Mouse (Mus musculus) testis, postnatal 10 days (tissue): ENCODE measurements at regions not wholly inside any gene's neighbourhood (a gene's known extent, or its start where the extent isn't known, plus 50 kb on each side); places are given as distances from the start of the nearest gene placed in this dataset.
"Not testable (repeated sequence)": the region's sequence is repeated elsewhere in the genome, so short reads cannot be mapped to it uniquely, and the experiment has no call there.

Experiments
- DNase-seq: peaks from one replicate; pipeline ENCODE4 v3.0.0; 2021; ENCODE audit warnings: low spot score

DNA sequence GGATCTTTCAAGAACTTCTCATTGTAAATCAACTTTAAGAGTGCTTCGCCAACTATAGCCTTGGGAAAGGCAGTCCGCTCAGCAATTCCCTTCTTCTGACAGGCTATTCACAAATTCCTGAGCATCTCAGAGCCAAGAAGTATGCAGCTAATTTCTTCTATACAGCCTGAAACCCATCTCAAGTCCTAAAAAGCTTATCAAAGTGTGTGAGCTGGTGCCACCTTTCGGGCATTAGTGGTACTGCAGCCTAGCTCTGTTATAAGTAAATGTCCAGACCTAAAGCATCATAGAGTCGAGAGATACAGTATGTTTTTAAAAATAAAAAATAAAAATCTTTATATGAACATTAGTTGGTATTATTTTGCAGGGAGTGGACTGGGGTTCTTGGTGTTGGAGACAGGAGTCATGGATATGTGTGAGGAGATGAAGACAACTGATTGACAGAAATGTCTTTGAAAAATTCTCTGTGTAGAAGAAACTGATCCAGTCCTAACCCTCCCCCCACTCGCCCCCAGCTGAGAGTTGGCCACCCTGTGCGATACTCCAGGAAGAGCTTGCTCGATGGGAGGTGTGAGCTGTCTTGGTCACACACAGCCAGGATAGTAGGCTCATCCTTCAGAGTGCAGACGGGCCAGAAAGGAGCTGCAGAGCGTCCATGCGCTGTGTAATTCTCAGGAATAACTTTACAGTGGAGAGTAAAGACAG lies 56.4 kb downstream of the Bod1 start:
- peak; percentile 82 for DNase-seq

DNA sequence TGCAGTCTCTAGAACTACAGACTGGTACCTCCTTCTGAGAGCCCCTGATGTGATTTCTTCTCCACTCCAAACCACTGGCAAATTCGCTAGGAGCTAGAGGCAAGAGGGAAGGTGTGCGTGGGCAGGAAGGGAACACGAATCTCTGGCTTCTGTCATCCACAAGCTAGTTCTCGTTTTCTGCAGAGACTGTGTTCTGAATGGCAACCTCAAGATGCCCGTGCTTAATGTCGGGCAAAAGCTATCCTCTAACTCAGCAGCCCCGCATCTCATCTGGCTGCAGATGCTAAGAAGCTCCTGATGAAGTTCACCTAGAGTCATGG lies 57.3 kb downstream of the Bod1 start:
- DNase-seq: no peak

DNA sequence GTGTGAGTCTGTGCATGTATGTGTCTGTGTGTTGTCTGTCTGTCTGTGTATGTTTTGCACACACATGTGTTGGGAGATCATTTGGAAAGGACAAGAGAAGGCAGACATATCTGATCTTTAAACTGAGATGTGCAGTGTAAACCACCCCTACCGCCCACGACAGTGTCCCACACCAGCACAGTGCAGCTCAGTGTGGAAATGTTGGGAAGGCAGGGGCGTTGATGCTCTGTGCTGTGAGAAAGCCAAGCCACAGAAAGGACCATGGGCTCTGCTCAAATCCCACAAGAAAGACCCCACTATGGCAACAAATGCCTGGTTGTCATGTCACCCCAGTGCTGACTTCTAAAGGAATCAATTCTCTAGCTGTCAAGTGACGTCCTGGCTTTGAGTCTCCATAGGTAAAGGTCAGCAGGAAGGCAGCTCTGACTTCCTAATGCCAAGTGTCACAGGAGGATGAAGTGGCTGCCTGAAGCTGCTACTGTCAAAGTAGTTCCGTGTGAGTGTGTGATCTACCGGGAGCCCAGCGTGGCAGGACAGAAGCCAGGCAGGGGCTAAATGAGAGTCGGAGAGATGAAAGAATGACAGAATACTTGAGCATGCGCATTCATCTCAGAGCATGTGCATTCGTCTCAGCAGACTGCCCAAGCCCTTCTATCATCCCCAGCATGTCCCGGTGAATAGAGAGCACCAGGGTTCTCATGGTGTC lies 57.8 kb downstream of the Bod1 start:
- no peak for DNase-seq

DNA sequence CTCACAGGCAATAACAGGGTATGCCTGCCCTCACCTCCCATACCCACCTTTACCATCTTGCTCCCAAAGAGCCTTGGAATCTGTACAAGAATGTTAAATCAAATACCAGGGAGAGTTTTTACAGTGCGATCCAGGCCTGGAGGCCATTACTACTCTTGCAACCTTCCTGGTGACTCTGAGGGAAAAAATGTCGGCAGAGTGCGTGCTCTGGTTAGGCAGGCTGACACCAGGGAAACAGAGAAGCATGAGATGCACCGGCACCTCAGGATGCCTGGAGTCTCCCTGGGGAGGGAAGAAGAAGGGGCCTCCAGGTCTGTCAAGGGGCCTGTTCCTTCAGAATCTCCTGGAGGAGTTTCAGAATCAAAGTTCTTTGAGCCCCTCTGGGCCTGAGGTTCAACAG lies 63.2 kb downstream of the Bod1 start:
- peak; percentile 31 for DNase-seq

DNA sequence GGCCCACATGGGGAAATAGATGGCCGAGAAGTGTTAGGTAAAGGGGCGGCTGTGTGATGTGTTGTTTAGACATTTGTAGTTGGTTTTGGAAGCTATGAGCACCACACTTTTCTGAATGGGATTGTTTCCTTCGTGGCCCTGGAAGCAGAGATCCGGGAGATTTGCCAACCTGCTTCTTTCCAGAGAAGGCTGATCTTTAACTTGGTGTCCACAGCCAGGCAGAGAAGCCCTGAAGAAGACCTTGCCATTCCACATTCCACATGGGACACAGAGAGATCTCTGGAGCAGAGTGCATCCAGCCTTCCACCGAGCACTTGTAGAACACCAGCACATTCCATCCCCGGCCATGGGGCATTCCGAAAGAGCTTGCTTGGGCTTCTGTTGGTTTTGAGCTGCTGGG lies 70.2 kb downstream of the Bod1 start:
- DNase-seq: peak; percentile 57

DNA sequence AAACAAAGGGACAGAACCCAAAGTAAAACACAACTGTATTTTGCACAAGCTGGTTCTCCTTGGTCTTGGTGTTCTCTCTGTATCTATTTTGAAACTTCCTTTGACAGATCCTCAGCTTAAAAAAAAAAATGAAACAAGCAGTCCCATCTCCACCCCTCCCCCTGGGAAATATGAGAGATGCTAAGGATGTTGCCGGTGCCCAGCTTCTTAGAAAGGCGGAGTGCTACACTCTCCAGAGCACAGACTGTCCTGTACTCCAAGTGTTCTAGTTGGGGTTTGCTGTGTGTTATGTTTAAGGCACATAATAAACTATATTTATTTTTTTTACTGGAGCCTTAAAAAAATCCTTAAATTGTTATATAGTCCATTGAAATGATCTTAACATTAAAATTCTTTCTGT lies 78.1 kb downstream of the Bod1 start:
- DNase-seq: no peak

DNA sequence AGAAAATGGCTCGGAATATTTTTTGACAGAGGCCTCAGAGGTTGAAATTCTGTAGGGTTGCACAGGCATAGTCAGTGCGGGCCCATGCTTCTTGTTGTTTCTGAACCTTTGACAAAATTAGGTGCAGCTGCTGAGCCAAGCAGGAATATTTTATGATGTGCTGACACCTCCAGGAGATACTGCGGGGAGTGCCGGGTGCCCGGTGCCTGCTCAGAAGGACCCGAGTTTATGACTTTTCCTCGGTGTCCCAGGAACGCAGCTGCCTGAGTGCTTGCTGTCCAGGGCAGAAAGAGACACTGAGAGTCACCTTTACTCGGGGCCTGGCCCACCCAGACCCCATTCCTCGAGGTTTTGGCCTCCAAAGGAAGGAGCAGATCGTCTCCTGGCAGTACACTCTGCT lies 79.6 kb downstream of the Bod1 start:
- no peak for DNase-seq

DNA sequence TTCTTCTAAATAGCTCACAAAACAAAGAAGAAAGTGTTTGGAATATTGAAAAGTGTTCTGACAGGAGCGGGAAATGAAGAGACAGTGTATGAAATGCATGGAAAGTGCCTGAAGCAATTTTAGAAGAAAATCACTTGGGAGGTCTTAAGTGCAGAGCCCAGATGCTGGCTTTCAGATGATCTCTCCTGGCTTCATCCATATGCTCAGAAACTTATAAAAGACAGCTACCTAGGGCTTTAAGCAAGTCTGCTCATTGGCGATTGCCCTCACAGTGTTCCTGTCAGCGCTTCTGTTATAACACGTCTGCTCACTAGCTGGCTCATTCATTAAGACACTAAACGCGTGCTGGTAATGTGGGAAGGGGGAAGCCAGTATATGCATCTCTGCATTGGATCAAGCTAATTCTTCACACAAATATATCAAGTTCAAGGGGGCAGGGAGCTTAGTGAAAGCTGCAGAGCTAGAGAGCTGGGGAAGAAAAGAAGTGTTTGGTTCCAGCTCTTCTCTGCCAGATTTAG lies 80.6 kb downstream of the Bod1 start:
- DNase-seq: no peak

DNA sequence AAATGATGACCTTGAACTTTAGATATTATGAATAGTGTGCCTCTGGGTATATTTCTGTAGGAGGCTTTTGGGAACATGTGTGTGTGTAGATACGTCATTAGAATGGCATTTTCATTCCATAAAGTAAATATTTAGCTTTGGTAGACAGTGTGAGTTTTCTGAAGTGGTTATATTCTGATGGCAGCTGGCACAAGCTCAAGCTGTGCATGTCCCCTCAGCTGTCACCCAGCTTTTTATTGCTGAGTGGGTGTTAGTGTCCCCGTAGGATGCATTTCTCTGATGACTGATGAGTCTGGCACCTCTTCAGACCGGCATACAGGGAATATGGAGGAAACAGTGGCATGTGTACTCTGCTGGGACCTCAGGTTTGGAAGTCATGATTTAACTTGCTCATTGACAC lies 96.7 kb downstream of the Bod1 start:
- no peak for DNase-seq

DNA sequence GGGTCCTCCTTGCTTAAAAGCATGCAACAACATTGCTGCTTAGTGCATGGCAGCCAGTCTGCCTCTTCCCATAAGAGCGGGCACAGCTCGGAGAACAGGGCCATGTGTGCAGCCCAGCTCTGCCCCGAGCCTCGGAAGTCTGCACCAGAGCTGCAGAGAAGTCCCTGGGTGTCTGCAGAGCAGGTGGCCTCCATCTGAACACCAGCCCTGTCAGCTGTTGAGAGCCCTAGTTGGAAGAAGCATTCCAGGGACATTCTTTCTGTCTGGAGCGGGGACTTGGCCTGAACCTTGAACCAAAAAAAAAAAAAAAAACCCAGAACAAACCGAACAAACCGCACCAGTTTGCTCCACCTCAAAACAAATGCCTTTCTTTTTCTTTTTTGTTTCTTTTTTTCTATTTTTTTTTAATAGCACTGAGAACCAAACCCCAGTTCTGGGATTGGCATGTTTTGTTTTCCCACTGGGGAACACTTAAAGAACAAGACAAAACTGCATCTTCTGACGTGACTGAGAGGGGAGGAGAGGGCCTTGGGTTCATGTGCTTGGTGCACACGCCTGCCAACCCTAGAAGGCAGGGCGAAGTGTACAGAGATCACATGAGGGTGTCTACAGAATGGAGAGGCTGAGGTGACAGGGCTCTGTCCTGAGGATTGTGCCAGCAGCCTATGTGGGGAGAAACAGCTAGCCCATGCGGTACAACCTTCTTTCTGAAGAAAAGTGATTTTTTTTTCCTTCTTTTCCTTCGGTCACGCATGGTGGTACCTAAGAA lies 106.8 kb downstream of the Bod1 start:
- peak; percentile 52 for DNase-seq

DNA sequence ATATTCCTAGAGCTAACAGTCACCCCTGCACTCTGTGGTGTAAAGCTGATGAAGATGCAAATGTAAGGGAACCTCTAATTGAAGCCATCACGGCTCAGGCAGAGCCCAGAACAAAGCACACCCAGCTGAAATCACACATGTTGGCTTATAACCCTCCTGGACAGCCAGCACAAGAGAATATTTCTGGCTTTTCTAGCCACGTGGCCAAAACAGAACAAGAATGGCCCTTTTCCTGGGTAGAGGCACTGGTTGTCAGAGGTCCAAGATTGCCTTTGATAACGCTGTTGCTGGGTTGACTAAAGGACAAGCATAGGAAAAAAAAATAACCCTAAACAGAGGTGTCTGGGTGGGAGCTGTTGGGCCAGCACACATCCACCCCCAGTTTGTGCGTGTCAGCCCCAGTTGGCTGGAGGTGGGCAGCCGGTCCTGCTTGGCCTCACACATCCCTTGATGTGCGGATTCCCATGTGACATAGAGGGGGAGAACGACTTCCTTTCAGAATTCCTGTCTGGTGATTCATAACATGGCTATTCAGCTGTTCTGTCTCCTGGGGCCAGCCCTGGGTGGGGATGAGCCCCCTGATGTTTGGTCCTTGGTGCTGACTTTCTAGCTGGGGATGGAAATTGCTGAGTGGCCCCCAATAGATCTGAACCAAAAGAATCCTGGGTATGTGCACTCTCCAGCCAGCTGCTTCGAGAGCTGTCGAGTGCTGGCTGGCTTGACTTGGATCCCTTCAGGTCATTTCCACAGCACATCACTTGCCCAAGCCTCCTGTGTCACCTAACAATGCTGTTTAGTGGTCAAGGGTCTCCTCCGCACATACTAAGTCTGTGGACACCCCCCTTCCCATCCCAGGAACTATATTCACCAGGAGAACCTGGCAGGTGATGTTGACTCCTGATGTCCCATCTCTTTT lies 107.6 kb downstream of the Bod1 start:
- no peak for DNase-seq

DNA sequence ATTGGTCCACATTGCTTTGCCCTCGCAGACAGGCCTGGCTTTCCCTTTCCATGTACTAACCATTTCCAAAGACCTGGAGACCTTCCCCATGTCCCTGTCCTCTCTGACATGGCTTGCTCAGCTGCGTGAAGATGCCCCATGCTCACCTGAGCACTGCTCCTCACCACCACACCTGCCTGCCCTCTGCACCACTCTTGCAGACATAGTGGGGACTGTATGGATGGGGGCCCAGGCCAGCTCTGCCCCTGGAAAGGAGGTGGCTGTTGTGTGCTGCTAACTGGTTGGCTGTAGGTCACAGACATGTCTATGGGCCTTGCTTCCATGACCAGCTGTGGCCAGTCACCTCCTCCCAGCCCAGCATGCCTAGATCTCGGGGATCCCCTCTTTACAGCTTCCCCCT lies 108.7 kb downstream of the Bod1 start:
- no peak for DNase-seq

DNA sequence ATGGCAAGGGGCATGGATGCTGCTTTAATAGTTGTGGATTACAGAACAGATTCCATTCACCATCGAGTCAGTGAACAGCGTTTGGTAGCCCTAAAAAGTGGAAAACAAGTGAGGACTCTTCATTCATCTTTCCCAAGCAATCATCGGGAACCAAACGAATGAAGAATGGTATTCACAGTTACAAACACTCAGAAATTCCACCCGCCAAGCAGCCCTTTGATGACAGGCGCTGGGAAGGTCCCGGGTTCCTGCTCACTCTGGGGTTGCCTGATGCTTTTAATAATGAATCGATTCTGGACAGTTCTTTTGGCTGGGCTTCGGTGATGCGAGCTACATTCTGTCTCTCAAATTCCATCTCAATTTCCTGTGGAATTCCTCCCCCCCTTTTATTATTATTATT lies 110.9 kb downstream of the Bod1 start:
- no peak for DNase-seq

DNA sequence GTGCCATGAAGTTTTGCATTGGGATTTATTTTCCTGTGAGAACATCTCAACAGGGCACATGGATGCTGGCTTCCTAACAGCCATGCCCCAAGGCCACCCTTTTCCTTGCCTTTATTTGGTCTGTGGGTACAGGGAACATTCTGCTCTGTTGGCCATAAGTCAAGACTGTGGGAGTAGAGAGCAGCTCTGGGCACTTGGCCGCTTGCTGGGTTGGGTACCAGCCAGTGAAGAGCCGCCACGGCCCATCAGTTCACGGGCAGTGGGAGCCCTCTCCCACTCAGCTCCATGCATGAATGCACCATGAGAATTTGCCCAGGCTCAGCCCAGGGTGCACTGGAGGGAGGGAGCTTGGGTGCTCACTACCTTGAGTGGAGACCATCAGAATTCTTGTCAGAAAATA lies 116.6 kb downstream of the Bod1 start:
- peak; percentile 58 for DNase-seq

DNA sequence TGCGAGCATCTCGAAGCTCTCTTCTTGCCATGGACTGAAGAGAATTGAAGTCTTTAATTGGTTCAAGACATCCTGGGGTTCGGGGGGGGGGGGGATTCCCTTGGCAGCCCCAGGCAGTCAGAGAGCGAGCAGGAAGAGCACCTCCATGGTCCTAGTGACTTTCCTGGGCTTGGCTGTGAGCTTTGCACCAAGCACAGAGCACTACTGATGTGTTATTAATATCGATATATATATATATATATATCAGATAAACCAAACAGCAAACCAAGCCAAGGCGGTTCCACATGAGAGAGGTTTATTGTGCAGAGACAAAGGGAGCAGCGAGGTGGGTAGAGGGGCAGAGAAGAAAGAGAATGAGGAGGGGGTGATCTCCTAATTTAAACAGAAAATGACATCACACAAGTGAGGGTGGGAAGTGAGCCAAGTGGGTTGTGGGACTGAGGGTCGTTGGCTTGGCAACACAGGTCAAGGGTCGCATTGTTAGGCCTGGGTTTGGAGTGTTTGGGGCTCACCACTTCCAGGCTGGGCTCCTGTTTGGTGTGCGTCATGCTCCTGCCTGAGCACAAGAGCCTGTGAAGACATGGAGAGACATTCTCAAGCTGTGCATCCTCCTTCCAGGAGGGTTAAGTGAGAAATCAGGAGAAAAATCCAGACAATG lies 119.9 kb downstream of the Bod1 start:
- no peak for DNase-seq

DNA sequence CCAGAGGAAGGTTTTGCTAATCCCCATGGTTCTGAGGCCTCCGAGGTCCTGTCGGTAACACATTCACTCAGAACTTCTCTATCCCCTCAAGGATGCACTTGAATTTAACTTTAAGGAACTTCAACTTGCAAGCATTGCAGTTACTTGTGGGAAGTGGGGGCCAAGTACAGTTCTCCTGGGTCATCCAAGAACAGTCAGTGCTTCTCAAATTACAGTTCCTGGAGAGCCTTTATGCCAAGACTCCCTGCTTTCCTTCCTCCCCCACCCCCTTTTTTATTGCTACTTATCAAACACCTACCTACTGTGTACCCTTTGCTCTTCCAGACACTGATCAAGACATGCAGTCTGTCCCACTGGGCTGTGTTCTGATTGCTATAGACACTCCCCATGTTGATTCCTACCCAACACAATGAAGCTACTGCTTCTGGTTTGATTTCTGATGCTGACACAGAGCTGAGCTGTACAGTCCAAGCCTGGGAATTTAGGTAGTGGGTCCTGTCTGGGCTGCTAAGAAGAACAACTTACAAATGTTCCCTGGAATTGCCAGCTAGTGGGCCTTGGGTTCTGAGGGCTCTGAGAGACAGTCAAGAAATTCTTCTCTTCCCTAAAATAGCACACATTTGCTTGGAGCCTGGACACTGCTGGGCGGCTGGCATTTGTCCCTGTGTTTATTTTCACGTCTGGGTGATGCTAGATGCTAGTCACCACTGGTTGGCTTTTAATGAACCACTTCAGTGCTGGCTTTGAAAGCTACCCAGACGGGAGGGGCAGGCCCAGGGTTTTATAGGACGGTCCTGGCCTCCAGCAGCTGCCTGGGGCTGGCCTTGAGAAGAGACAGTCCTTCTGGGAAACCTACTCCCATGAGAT lies 120.7 kb downstream of the Bod1 start:
- DNase-seq: peak; percentile 52

DNA sequence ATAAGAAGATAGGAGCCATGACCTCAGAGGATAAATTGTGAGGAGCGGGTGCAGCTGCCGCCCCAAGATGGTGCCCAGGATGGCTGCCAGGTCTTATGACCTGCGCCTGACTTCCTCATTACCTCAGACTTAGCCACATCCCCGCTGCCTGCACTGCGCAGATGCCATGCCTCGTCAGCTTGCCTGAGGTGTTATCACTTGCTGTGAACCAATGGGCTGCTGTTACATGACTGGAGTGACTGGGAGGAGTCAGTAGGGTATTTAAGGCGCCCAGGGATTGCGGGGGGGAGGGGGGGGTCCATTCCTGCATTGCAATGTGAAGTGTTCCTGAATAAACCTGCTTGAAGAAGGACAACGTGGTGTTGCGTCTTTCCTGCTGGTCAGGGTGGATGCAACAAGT lies 126.2 kb downstream of the Bod1 start:
- not testable (repeated sequence) for DNase-seq

DNA sequence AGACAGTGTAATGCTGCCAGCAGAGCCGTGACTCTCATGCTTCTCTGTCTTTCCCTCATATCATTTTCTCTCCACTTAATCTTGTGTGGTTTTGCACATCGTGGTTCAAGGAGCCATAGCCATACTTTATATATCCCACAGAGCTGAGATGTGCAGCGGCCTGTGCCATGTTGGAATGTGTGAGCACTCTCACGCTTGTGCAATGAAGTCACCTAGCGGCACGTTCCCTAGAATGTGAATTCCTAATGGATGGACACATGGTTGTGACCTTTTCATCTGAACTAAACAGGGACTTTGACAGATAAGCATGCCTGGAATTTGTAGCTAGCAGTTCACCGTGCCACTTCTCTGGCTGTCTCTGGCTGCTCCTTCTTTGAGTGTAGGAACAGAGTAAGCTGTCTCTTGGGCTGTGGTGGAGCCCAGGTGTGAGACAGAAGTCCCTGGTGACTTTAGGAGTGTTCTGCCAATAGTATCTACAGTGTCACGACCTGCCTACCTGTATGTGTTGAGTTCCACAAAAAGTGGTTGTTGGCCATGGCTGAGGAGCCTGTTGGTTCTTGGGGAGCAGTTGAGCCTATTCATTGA lies 129.0 kb downstream of the Bod1 start:
- peak; percentile 10 for DNase-seq

DNA sequence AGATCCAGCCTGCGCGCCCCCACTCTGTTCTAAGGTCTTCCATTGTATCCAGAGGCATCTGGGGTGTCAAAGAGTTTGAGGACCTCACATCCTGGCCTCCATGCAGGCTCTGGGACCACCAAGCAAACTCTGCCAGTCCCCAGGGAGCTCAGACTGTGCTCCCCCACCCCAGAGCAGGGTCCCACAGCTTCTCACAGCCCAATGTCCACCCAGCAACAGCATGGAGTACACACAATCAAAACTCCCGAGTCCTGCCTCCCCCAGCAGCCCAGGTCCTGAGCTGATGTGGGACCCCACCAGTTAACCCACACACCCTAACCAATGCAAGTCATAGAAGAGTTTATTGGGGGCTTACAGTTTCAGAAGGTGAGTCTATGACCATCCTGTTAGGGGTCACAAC lies 130.3 kb downstream of the Bod1 start:
- DNase-seq: peak; percentile 22

DNA sequence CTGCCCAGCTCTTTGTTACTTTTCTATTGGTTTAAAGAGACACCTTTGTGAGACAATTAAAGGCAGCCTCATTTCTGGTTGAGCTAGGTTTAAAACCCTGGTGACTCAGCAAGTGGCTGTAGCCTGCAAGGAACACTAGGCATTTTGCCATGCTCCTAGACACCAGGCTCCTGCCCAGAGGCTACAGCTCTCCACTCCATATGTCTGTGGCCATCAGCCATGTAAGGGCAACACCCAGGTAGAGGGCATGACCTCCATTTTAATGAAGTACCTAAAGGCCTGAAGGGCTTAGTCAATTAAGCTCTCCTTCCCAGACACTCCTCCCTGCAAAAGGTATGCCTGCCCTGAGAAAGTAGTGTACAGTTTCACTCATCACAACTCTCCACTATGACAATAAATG lies 130.9 kb downstream of the Bod1 start:
- DNase-seq: no peak
